7 mouse cellular contexts compared by ENCODE assay signal in genomic region chr8:116587616-116588468, GRCm38 (mm10).
A peak's percentile ranks its signal among the peaks of the same experiment; 100 is the strongest.
DNase-seq lines count a peak whose midpoint lies in the region; ATAC-seq and TF ChIP-seq lines count a peak whose summit lies in the region.

No protein-coding gene starts in this region.

- 0 out of 2 replicates have a peak overlapping the region, but pooled peaks have one; percentile 32 for H3K27ac ChIP-seq in neural tube, embryonic 12.5 days
- H3K27ac ChIP-seq in bone marrow macrophage, adult 2 months (ENCODE audit: insufficient read depth, low read depth, low read length) = no peak overlapping the region
- H3K27ac ChIP-seq in lung, postnatal 0 days (ENCODE audit: low read length) = no peak overlapping the region
- no peak overlapping the region for H3K27ac ChIP-seq in layer of hippocampus, adult 2 months

- H3K27me3 ChIP-seq in neural tube, embryonic 12.5 days (replicated peaks) = no peaks in the 10 kb centered on the region
- H3K27me3 ChIP-seq in lung, postnatal 0 days (replicated peaks; ENCODE audit: insufficient read depth, low read length) = no peaks in the 10 kb centered on the region

- no peak overlapping the region for H3K4me3 ChIP-seq in neural tube, embryonic 12.5 days
- H3K4me3 ChIP-seq in bone marrow macrophage, adult 2 months (ENCODE audit: insufficient read depth, low read length) = peak overlapping the region; percentile 22
- H3K4me3 ChIP-seq in lung, postnatal 0 days (ENCODE audit: low read depth, low read length) = no peak overlapping the region
- no peak overlapping the region for H3K4me3 ChIP-seq in layer of hippocampus, adult 2 months

- no peak for ATAC-seq in neural tube, embryonic 12.5 days (ENCODE audit: low FRiP score, low read depth)
- peak; percentile 43 for ATAC-seq in lung, postnatal 0 days

- H3K4me1 ChIP-seq in neural tube, embryonic 12.5 days = no peaks in the 10 kb centered on the region; the same call in 1 of the 2 replicates
- H3K4me1 ChIP-seq in bone marrow macrophage, adult 2 months (ENCODE audit: control insufficient read depth, insufficient read depth, low read length) = peaks cover 10% of the 10 kb centered on the region
- H3K4me1 ChIP-seq in lung, postnatal 0 days (ENCODE audit: insufficient read depth, low read depth, low read length) = no peaks in the 10 kb centered on the region; the same call in 1 of the 2 replicates

- 85% methylated on average over 19 of the region's 19 CpGs for WGBS in neural tube, embryonic 12.5 days
- 64% methylated on average over 19 of the region's 19 CpGs for WGBS in lung, postnatal 0 days

- no peak for TF ChIP-seq POLR2A in bone marrow macrophage, adult 2 months (IDR thresholded peaks at IDR 0.05; ENCODE audit: borderline replicate concordance, low read depth, low read length)

- TF ChIP-seq EP300 in lung, postnatal 0 days (IDR thresholded peaks at IDR 0.05) = no peak

- DNase-seq in neural tube, embryonic 10.5 days (ENCODE audit: extremely low spot score, low spot score) = no peak
- peak; percentile 26 for DNase-seq in lung, postnatal 0 days (ENCODE audit: low spot score)
- DNase-seq in thymus, postnatal 25 days = peak; percentile 87
- DNase-seq in layer of hippocampus, adult 11-12 months (ENCODE audit: low spot score) = no peak
- no peak for DNase-seq in layer of hippocampus, adult 2 months (ENCODE audit: low spot score in 2 of 2)

- H3K9ac ChIP-seq in neural tube, embryonic 12.5 days = no peak overlapping the region
- H3K9ac ChIP-seq in lung, postnatal 0 days (replicated peaks; ENCODE audit: low read depth) = no peak overlapping the region

- no peak for TF ChIP-seq CTCF in bone marrow macrophage, adult 2 months (IDR thresholded peaks at IDR 0.05; ENCODE audit: low read depth, low read length)
- TF ChIP-seq CTCF in lung, postnatal 0 days (IDR thresholded peaks at IDR 0.05) = no peak
- TF ChIP-seq CTCF in layer of hippocampus, adult 2 months (conservative IDR thresholded peaks at IDR 0.05) = no peak

- no peak overlapping the region for H3K4me2 ChIP-seq in neural tube, embryonic 12.5 days (replicated peaks)
- 0 out of 2 replicates have a peak overlapping the region, but pooled peaks have one; percentile 19 for H3K4me2 ChIP-seq in lung, postnatal 0 days (replicated peaks; ENCODE audit: low read depth, low read length)

- H3K36me3 ChIP-seq in neural tube, embryonic 12.5 days = no peaks in the 10 kb centered on the region
- 0 out of 2 replicates have a peak, but pooled peaks cover under 1% of the 10 kb centered on the region for H3K36me3 ChIP-seq in lung, postnatal 0 days (ENCODE audit: insufficient read depth, low read length)

- H3K9me3 ChIP-seq in neural tube, embryonic 12.5 days = no peaks in the 10 kb centered on the region
- no peaks in the 10 kb centered on the region for H3K9me3 ChIP-seq in lung, postnatal 0 days (ENCODE audit: low read length)

Comparison
In these comparisons a context has a peak if more than half of its experiments do, and no peak if none do; other contexts are left out.
1. DNase-seq: peak in lung, postnatal 0 days (single experiment) and thymus, postnatal 25 days (single experiment); none in neural tube, embryonic 10.5 days (single experiment), layer of hippocampus, adult 11-12 months (single experiment) and layer of hippocampus, adult 2 months (0 of 2).